Mouse (Mus musculus): ENCODE data around the gene Zfp936. TPM values are rescaled to one million over a fixed set of nuclear protein-coding genes. Genes with fewer than 3 reads are reported as not detected.
"Not testable (repeated sequence)": the region's sequence is repeated elsewhere in the genome, so short reads cannot be mapped to it uniquely, and the experiment has no call there.

Gene Zfp936
- polyA plus RNA-seq (2015; fragmentation: Nextera tagmentation; extraction: Ambion mirVana), result not detected in 2 replicates

DNA sequence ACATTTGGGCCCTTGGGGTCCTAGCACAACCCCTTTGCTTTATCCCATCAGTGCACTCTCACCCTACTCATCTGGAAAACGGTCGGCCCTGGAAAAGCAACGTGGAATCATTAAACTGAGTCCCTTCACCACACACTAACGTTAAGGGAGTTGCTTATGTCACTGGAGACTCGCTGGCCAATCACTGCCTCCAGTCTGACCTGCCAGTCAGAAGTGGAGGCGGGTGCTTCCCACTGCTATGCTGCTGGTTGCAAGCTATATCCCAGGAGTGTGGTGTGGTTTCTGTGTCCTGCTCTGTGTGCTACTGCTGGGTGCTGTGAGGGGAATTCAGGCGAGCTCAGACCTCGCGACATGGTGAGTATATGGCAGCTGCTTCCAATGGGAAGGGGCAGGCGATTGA, at the start of gene Zfp936:
Zfp936 (plus strand) TSS at position 301 of the 400 bp plus-strand sequence.
- H3K4me2 ChIP-seq (ENCODE audit: low read depth, low read length); ATAC-seq: not testable (repeated sequence)
- 79% methylated on average over 10 of the region's 10 CpGs for WGBS

DNA sequence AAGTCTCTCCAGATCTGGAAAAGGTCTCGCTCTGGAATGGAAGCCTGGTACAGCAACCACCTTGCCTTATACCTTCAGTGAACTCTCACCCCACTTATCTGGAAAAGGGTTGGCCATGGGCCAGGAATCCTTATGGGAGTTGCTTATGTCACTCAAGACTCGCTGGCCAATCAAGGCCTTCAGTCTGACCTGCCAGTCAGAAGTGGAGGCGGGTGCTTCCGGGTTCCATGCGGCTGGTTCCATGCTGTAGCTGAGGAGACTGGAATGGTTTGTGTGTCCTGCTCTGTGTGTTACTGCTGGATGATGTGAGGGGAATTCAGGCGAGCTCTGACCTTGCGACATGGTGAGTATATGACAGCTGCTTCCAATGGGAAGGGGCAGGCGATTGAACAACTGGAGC, 36.2 kb upstream of the Zfp936 start:
- no peak overlapping the region for H3K9ac ChIP-seq (ENCODE audit: low read depth, low read length)
- H3K27ac ChIP-seq (ENCODE audit: low read length), result no peak overlapping the region
- H3K4me2 ChIP-seq (ENCODE audit: low read depth, low read length), result no peak overlapping the region
- H3K27me3 ChIP-seq (replicated peaks; ENCODE audit: control insufficient read depth, insufficient read depth, low read length), result no peaks in the 10 kb centered on the region
- H3K4me3 ChIP-seq (ENCODE audit: low read length), result no peak overlapping the region
- no peak for ATAC-seq
- no peaks in the 10 kb centered on the region for H3K36me3 ChIP-seq (ENCODE audit: control insufficient read depth, insufficient read depth, low read length)
- 88% methylated on average over 8 of the region's 8 CpGs for WGBS
- peaks cover 2% of the 10 kb centered on the region; the same call in 1 of the 2 replicates for H3K9me3 ChIP-seq (ENCODE audit: control insufficient read depth, low read length)
- H3K4me1 ChIP-seq (ENCODE audit: control insufficient read depth, insufficient read depth, low read length), result no peaks in the 10 kb centered on the region

More for the DNA sequence above, at the start of gene Zfp936:
- not testable (repeated sequence) for H3K27me3 ChIP-seq (replicated peaks; ENCODE audit: control insufficient read depth, insufficient read depth, low read length); H3K27ac ChIP-seq (ENCODE audit: low read length); H3K9ac ChIP-seq (ENCODE audit: low read depth, low read length); H3K9me3 ChIP-seq (ENCODE audit: control insufficient read depth, low read length); H3K4me1 ChIP-seq (ENCODE audit: control insufficient read depth, insufficient read depth, low read length); H3K36me3 ChIP-seq (ENCODE audit: control insufficient read depth, insufficient read depth, low read length); H3K4me3 ChIP-seq (ENCODE audit: low read length)

DNA sequence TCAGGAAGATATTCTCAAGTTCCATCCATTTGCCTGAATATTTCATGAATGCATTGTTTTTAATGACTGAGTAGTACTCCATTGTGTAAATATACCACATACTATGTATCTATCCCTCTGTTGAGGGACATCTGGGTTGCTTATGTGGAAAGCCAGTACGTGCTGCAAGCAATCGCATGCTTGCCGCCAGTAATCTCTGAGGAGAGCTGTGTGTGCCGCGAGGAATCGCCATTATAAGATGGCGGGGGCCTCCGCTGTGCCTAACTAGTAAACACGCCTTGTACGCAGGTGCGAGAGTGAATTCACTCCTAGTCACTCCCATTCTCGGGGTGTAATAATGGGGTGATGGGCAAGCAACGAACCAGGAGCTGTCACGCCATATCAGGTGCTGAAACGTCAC, 14.7 kb downstream of the Zfp936 start:
- not testable (repeated sequence) for H3K27ac ChIP-seq (ENCODE audit: low read length); H3K9me3 ChIP-seq (ENCODE audit: control insufficient read depth, low read length); H3K36me3 ChIP-seq (ENCODE audit: control insufficient read depth, insufficient read depth, low read length); H3K9ac ChIP-seq (ENCODE audit: low read depth, low read length); H3K4me3 ChIP-seq (ENCODE audit: low read length); H3K27me3 ChIP-seq (replicated peaks; ENCODE audit: control insufficient read depth, insufficient read depth, low read length); H3K4me1 ChIP-seq (ENCODE audit: control insufficient read depth, insufficient read depth, low read length); ATAC-seq; H3K4me2 ChIP-seq (ENCODE audit: low read depth, low read length)
- WGBS, result 92% methylated on average over 13 of the region's 15 CpGs

DNA sequence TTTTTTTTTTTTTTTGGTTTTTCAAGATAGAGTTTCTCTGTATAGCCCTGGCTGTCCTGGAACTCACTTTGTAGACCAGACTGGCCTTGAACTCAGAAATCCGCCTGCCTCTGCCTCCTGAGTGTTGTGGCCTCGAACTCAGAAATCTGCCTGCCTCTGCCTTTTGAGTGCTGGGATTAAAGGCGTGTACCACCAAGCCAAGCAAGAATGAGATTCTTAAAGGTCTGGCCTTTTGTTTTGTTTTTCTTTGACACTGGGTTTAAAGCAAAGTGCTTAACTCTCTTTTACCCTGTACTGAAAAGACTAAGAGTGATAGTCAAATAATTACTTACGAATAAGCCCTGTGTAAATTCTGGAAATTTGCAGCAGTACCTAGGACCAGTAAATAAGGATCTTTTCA, 50.1 kb downstream of the Zfp936 start:
- H3K9me3 ChIP-seq (ENCODE audit: control insufficient read depth, low read length), result peaks cover 15% of the 10 kb centered on the region
- H3K27ac ChIP-seq (ENCODE audit: low read length); H3K4me2 ChIP-seq (ENCODE audit: low read depth, low read length); H3K4me3 ChIP-seq (ENCODE audit: low read length); H3K4me1 ChIP-seq (ENCODE audit: control insufficient read depth, insufficient read depth, low read length); H3K27me3 ChIP-seq (replicated peaks; ENCODE audit: control insufficient read depth, insufficient read depth, low read length); H3K9ac ChIP-seq (ENCODE audit: low read depth, low read length); ATAC-seq; H3K36me3 ChIP-seq (ENCODE audit: control insufficient read depth, insufficient read depth, low read length): not testable (repeated sequence)
- WGBS, result 72% methylated on average over 4 of the region's 4 CpGs

DNA sequence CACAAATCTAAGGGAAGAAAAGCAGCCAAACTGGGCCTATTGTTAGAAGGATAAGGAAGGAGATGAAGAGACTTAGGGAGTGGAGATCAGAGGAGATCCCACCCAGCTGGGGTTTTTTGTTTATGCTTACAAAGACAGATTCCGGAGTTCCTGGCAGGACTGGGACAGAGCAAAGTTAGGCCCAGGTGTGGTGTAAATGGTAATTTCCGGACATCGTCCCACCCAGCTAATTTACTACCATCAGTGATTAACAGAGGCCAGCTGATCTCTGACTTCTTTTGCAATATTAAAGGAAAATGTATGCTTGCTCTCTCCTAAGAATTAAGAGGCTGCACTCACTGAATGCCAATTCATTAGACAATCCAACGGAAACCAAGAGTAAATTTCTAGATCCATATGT, 53.1 kb downstream of the Zfp936 start:
- not testable (repeated sequence) for H3K27ac ChIP-seq (ENCODE audit: low read length); H3K9ac ChIP-seq (ENCODE audit: low read depth, low read length); ATAC-seq; H3K4me2 ChIP-seq (ENCODE audit: low read depth, low read length); H3K27me3 ChIP-seq (replicated peaks; ENCODE audit: control insufficient read depth, insufficient read depth, low read length); H3K4me3 ChIP-seq (ENCODE audit: low read length); H3K36me3 ChIP-seq (ENCODE audit: control insufficient read depth, insufficient read depth, low read length); H3K4me1 ChIP-seq (ENCODE audit: control insufficient read depth, insufficient read depth, low read length)
- WGBS, result 85% methylated on average over 4 of the region's 4 CpGs
- peaks cover 15% of the 10 kb centered on the region for H3K9me3 ChIP-seq (ENCODE audit: control insufficient read depth, low read length)

DNA sequence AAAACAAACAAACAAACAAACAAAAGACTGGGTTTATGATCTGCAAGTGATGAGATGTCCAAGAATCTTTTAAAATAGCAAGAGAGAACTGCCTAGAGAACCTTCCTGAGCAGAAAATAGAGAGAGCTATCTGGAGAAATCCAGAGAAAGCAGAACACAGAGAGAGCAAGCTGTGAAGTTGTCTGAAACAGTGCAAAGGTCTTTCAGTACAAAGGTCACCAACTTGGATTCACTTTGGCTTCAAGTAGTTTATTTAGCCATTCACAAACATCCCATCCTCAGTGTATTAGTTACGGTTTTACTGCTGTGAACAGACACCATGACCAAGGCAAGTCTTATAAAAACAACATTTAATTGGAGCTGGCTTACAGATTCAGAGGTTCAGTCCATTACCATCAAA, 53.8 kb downstream of the Zfp936 start:
- not testable (repeated sequence) for ATAC-seq; H3K4me3 ChIP-seq (ENCODE audit: low read length); H3K4me2 ChIP-seq (ENCODE audit: low read depth, low read length); H3K27ac ChIP-seq (ENCODE audit: low read length); H3K36me3 ChIP-seq (ENCODE audit: control insufficient read depth, insufficient read depth, low read length); H3K4me1 ChIP-seq (ENCODE audit: control insufficient read depth, insufficient read depth, low read length); H3K9ac ChIP-seq (ENCODE audit: low read depth, low read length); H3K27me3 ChIP-seq (replicated peaks; ENCODE audit: control insufficient read depth, insufficient read depth, low read length)
- H3K9me3 ChIP-seq (ENCODE audit: control insufficient read depth, low read length), result peaks cover 10% of the 10 kb centered on the region; the same call in 1 of the 2 replicates
- 91% methylated on average over 1 of the region's 1 CpGs for WGBS

DNA sequence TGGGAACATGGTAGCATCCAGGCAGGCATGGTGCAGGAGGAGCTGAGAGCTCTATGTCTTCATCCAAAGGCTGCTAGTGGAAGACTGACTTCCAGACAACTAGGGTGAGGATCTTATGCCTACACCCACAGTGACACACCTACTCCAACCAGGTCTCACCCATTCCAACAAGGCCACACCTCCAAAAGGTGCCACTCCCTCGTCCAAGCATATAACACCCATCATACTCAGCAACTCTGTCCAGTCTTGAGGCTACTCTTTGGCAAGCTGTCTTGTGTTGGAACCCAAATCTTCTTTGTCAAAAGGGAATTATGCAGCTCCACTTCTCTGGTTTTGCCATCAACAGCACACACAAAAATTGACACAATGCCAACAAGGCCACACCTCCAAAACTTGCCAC, 54.2 kb downstream of the Zfp936 start:
- H3K4me3 ChIP-seq (ENCODE audit: low read length); H3K27me3 ChIP-seq (replicated peaks; ENCODE audit: control insufficient read depth, insufficient read depth, low read length); H3K4me1 ChIP-seq (ENCODE audit: control insufficient read depth, insufficient read depth, low read length); H3K36me3 ChIP-seq (ENCODE audit: control insufficient read depth, insufficient read depth, low read length); H3K27ac ChIP-seq (ENCODE audit: low read length); H3K9me3 ChIP-seq (ENCODE audit: control insufficient read depth, low read length); H3K9ac ChIP-seq (ENCODE audit: low read depth, low read length); H3K4me2 ChIP-seq (ENCODE audit: low read depth, low read length); ATAC-seq: not testable (repeated sequence)
- 54% methylated on average over 1 of the region's 1 CpGs for WGBS

DNA sequence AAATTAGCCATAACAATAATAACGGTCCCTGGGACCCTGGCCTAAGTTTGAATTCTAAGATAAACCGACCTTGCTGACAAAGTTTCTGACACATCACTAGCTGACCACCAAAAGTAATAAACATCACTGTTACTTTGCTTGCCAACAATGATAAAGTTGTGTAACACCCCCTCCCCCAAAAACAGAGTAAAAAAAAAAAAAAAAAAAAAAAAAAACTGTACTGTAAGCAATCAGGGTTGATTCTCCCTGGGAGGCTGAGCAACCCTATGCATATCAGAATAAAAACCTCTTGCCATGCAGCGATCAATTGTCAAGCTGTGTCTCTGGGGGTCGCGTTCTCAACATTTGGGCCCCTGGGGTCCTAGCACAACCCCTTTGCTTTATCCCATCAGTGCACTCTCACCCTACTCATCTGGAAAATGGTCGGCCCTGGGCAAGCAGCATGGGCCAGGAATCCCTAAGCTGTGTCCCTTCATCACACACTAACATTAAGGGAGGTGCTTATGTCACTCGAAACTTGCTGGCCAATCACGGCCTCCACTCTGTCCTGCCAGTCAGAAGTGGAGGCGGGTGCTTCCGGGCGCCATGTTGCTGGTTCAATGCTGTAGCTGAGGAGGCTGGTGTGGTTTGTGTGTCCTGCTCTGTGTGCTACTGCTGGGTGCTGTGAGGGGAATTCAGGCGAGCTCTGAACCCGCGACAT, 63.1 kb downstream of the Zfp936 start:
- Histone ChIP-seq H3K27me3 (replicated peaks; ENCODE audit: control insufficient read depth, insufficient read depth, low read length) (no peaks in the 10 kb centered on the region), H3K27ac (ENCODE audit: low read length) (no peak overlapping the region), H3K4me3 (ENCODE audit: low read length) (no peak overlapping the region), H3K9me3 (ENCODE audit: control insufficient read depth, low read length) (peaks cover 14% of the 10 kb centered on the region), H3K9ac (ENCODE audit: low read depth, low read length) (no peak overlapping the region), H3K36me3 (ENCODE audit: control insufficient read depth, insufficient read depth, low read length) (no peaks in the 10 kb centered on the region), H3K4me1 (ENCODE audit: control insufficient read depth, insufficient read depth, low read length) (no peaks in the 10 kb centered on the region), H3K4me2 (ENCODE audit: low read depth, low read length) (no peak overlapping the region)
- ATAC-seq, result no peak
- WGBS, result 85% methylated on average over 14 of the region's 14 CpGs

DNA sequence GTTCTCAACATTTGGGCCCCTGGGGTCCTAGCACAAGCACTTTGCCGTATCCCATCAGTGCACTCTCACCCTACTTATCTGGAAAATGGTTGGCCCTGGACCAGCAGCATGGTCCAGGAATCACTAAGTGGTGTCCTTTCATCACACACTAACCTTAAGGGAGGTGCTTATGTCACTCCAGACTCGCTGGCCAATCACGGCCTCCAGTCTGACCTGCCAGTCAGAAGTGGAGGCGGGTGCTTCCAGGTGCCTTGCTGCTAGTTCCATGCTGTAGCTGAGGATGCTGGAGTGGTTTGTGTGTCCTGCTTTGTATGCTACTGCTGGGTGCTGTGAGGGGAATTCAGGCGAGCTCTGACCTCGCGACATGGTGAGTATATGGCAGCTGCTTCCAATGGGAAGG, 99.8 kb downstream of the Zfp936 start:
- not testable (repeated sequence) for H3K9me3 ChIP-seq (ENCODE audit: control insufficient read depth, low read length); H3K9ac ChIP-seq (ENCODE audit: low read depth, low read length); H3K36me3 ChIP-seq (ENCODE audit: control insufficient read depth, insufficient read depth, low read length); H3K27ac ChIP-seq (ENCODE audit: low read length); ATAC-seq; H3K27me3 ChIP-seq (replicated peaks; ENCODE audit: control insufficient read depth, insufficient read depth, low read length); H3K4me2 ChIP-seq (ENCODE audit: low read depth, low read length); H3K4me3 ChIP-seq (ENCODE audit: low read length); H3K4me1 ChIP-seq (ENCODE audit: control insufficient read depth, insufficient read depth, low read length)
- WGBS, result 83% methylated on average over 7 of the region's 7 CpGs
